Mouse (Mus musculus): ENCODE measurements around the gene Igsf3.
A peak's percentile ranks its signal among the peaks of the same experiment; 100 is the strongest.
"Not testable (repeated sequence)": the region's sequence is repeated elsewhere in the genome, so short reads cannot be mapped to it uniquely, and the experiment has no call there.

The Igsf3 gene

DNA sequence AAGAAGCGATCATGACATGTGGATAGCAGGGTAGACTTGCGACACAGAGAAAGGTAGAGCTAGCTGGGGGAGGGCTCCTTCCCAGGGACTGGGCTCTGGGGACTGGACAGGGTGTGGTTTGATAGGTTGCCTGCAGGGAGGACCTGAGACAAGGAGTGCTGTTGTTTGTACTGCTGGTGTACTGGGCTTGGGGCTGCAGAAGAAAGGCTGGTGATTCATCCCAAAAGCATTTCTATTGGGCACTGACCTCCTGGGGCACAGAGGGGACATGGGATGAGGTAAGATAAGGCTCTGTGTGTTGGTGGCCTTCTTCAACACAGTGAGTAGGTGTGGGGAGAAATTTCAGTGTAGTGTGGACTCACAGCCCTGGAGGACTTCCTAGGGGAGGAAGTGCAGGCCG lies 29.2 kb downstream of the Igsf3 start:
- no peak for DNase-seq

- no peak for DNase-seq
Observed at GRCm38 (mm10) chr3:101407568-101407967, 30.7 kb downstream of the Igsf3 start.

DNA sequence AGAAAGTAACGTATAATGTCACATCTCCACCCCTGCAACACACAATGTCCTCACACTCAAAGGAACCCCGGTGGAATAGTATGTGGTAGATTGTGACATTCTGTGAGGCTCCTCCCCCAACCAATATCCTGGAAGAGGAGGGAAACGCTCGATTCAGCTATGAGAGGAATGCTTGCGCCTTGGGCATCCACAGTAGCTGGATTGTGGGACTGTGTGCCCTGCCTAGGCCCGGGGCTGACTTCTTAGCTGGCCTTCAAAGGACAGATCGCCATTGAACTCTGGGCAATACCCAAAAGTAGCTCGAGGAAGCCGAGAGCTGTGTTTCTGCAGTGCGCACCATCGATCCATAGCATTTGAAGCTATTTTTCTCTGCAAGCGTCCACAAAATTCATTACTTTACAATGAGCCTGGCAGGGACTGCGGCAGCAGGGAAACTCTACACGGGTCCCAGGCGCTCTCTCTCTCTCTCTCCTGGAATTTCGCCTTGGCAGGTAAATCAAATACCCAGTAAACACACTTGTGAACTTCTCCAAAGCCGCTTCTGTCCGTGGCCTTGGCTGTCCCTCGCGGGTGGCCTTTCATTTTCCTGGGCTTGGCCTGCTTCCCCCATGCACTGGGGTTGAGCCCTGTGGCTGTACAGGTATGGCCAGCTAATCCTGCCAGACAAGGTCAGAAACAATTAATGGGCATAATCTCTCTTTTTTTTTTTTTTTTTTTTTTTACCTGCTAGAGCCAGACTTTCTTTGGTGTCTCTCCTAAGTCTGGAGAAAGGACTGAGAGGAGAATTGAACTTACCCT lies 32.3 kb downstream of the Igsf3 start:
- DNase-seq = peak in 1 of 2 experiments; percentile 40

DNA sequence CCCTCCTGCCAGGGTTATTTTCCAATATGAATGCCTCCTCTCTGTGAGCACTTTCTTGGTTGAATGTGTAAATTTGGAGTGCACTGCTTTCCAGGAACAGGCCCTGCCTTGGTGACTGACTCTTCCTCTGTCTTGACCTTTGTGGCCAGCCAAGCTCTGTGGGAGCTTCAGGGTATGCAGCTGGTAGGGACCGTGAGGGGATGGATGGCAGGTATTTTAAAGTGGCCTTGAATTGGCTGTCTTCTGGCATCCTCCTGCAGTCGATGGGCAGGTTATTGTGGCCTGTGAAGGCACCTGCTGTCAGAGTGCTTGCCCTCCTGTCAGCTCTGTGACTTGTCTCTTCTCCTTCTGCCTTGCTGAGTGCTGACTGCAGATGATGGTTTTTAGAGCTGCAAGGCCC lies 33.3 kb downstream of the Igsf3 start:
- DNase-seq = no peak

GRCm38 (mm10) chr3:101410745-101411144 lies 33.9 kb downstream of the Igsf3 start:
- DNase-seq = no peak

- DNase-seq = no peak
Observed at GRCm38 (mm10) chr3:101411626-101412025, 34.7 kb downstream of the Igsf3 start.

DNA sequence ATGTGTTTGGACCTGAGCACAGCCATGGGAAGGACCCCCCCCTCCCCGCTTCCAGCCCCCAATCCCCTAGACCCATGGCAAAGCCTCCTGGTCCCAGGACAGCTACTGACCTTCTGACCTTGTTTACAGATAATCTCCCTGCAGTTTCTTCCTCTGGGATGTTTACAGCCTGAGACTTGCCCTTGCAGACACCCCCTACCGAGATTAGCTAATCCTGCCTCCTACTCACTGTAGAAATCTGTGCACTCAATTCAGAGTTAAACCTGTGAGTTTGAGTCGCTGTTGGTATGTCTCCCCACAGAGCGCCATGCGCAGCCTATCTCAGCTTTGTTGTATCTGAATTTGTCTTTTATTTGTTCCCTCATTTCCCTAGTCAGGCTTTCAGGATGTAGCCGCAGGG lies 35.2 kb downstream of the Igsf3 start:
- no peak for DNase-seq

DNA sequence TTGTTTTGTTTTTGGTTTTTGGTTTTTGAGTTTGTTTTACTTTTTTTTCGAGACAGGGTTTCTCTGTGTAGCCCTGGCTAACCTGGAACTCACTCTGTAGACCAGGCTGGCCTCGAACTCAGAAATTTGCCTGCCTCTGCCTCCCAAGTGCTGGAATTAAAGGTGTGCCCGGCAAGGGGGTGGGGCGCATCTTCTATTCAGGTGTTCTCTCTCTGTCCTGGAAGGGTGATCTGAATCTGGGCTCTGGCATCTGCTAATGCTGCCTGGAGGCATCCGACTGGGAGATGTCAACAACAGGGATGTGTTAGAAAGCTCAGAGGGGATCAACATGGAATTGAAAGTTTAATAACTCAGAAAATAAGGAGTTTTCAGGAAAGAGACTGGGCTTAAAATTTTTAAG lies 36.1 kb downstream of the Igsf3 start:
- DNase-seq = not testable (repeated sequence)

DNA sequence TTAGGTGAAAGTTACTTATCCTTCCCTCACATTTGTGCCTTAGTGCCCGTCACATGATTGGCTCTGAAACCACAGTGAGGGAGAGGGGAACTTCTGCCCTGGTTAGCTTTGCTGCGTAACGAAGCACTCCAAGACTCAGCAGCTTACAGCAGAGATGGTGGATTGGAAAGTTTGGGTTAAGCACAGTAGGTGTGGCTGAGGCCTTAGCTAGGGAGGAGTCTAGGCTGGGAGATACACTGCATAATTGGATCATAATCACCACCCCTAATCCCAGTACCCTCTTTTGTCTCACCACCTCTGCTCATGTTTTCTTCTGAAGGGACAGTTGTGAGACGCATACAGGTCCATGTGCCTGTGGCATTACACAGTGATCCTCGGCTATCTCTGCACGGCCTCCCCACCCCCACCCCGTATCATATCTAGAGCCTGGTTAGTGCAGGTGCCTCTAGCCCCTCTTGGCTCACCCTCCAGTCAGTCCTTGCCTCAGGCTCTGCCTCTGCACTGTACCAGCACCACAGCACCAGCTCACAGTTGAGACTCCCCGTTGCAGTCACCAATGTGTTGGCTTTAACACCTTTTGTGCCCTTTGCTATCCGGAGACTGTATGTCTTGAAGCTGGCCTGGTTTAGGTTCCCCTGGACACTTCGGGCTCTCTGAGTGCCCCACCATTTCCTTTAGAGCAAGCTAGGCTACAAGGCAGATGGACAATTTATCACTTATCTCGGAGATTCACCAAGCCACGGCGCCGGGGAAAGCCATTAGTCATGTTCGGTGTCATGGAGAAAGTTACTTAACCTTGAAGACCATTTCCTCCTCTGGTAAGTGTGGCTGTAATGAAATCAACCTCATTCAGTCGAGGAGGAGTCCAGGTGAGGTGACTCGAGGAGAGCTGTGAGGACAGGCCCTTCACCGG lies 42.1 kb downstream of the Igsf3 start:
- DNase-seq = no peak

GRCm38 (mm10) chr3:101419653-101419994 lies 42.7 kb downstream of the Igsf3 start:
- DNase-seq = no peak

- no peak for DNase-seq
Observed at GRCm38 (mm10) chr3:101423188-101423587, 46.3 kb downstream of the Igsf3 start.

DNA sequence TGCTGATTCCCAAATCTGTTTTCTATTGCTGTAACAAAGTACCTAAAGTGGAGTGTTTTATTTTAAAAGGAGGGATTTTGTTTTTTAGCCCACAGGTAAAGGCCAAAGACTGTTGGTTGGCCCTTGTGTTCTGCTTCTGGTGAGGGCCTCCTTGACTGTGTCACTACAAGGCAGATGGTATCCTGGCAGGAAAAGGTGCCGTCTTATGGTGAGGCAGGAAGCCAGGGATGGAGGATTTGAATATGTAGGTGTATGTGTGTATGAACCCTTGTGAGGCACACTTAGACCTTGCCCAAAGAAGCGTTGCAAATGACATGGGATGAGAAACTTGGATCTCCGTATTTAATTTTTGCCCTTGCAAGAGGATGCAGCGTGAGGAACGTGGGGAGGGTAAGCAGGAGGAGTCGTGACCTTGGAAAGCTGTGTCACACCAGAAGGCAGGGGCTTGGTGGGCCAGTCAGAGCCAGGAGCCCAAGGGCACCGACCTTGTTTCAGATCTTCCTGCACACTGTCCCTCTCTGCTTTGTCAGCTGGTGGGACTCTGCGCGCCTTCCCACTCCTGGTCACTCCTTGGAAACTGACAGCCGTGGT lies 47.5 kb downstream of the Igsf3 start:
- no peak for DNase-seq

GRCm38 (mm10) chr3:101429982-101430754 lies 53.3 kb downstream of the Igsf3 start:
- no peak for DNase-seq

DNA sequence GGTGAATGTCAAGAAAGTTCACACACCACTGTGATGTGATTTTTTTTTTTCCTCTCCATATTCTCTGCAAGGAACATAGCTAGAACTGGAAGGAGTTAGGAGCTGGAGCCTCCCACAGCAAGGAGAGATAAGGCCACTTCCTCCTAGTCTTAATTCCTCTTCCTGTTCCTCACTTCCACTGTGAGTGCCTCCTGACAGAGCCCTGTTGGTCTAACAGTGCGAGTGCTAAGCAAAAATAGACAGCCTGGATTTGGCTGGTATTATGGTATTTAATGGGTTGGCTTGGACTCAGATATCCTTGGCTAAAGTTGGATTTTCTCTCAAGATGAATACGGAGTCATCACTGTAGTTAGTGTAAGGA lies 53.9 kb downstream of the Igsf3 start:
- no peak for DNase-seq

DNA sequence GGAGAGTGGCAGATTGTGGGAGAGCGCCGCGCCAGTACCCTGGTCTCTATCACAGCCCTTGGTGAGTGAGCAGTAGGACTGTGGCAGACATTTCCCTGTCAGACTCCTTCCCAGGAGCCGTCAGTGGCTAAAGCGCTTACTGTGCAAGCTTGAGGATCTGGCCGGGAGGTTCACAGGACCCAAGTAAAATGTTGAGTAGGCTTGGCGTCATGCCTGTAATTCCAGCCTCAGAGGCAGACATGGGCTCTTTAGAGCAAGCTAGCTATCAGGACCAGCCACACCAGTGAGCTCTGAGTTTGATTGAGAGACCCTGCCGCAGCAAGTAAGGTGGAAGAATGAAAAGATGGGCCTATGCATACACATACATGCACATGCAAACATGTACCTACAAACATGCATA lies 58.8 kb downstream of the Igsf3 start:
- no peak for DNase-seq

- no peak for DNase-seq
Observed at GRCm38 (mm10) chr3:101436469-101436868, 59.6 kb downstream of the Igsf3 start.

DNA sequence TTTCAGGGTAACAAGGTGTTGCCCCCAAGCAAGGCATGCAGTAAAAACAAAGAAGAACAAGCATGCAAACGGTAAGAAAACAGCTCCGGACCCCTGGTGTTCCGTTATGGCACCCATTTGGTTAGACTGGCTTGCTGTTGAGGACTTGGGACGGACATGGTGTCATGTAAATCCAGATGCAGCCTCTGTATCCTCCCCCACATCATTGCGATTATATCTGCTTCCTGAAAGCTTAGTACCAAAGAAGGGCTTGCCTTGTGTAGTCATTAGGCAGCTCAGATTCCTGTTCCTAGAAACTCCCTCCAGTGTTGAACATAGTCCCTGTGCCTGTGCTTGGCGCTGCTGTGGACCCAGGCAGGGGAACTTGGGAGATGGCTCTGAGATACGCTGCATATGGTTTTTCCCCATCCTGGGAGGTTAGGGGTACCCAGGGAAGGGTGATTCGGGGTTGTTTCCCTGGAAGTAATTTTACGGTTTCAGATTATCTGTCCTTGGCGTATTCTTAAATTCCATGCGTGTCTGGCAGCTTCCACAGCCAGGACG lies 60.2 kb downstream of the Igsf3 start:
- DNase-seq = no peak

DNA sequence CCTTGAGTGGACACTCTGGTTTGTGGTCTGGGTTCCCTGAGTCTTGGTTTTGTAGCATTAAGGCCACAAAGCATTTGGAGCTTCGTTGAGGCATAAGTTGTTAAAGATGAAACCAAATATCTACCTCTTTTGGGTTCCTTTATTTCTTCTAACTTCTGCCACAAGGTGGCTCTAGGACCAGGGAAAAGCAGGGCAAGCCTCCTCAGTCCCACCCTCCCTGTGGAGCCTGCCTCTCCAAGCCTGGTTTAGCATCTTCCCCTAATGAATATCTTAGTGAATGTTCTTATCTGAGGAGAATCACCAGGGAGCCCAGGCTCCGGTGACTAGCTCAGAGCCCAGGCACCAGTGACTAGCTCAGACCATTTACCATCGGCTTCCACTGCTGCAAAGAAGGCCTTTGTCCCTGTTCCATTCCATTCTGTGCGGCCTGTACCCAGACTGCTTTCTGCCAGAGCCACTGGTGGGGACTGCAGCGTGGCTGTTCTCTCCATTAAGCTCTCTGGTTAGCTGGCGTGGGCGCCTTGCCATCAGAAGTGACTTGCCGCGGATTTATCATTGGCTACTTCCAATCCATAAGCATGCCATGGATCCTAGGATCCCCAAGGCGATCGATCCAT lies 66.5 kb downstream of the Igsf3 start:
- no peak for DNase-seq

DNA sequence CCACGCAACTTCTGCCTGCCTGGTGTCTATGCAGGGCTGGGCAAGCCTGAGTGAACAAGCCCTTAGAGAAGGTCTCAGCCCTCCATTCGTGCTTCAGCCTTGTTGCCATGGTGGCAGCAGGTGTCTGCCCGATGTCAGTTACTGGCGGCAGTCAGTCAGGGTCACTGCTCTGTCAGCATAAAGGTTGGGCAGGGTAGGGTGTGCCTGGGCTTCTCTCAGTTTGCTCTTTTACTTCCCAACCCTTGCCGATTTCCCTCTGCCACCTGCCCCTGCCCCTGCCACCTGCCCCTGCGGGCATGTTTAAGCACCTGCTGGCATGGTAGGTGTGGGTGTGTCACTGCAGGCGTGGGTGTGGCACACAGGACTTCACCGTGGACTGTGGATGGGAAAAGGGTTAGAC lies 67.6 kb downstream of the Igsf3 start:
- no peak for DNase-seq

GRCm38 (mm10) chr3:101447239-101447638 lies 70.4 kb downstream of the Igsf3 start:
- no peak for DNase-seq

GRCm38 (mm10) chr3:101448765-101449164 lies 71.9 kb downstream of the Igsf3 start:
- DNase-seq = no peak

DNA sequence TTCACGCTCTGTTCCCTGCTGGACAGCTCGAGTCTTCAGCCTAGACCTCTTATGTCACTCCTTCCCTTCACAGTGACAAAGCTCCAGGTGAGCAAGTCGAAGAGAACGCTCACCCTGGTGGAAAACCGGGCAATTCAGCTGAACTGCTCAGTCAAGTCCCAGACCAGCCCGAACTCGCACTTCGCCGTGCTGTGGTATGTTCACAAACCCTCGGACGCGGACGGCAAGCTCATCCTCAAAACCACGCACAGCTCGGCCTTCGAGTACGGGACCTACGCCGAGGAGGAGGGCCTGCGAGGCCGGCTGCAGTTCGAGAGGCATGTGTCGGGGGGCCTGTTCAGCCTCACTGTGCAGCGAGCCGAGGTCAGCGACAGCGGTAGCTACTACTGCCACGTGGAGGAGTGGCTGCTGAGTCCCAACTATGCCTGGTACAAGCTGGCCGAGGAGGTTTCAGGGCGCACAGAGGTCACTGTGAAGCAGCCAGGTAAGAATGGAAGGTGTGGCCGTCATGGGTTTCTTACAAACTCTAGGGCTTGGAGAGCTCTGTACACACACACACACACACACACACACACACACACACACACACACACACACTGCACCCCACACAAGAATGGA lies 74.0 kb downstream of the Igsf3 start:
- no peak for DNase-seq

All from kidney, postnatal 4 days (tissue).